Mouse (Mus musculus) forebrain, embryonic 13.5 days (tissue): ENCODE results near the gene Stx8. TPM values are rescaled to one million over a fixed set of nuclear protein-coding genes. Genes with fewer than 3 reads are reported as not detected.

ENCODE experiments used
- ATAC-seq: fragments of 200-750 bp; cut with Nextera tagmentation; 2 replicates; pipeline ENCODE4 v1.8.0; 2017
- H3K27ac ChIP-seq: fragments of 300-500 bp; sonication (generic); 2 replicates; pipeline ENCODE4 v1.5.1; 2015; ENCODE audit warnings: inconsistent platforms, mild to moderate bottlenecking, moderate library complexity
- H3K27me3 ChIP-seq: fragments of 300-500 bp; sonication (generic); 2 replicates; pipeline ENCODE4 v1.6.1; 2015; ENCODE audit warnings: mild to moderate bottlenecking, inconsistent platforms
- H3K36me3 ChIP-seq: fragments of 300-500 bp; sonication (generic); 2 replicates; pipeline ENCODE4 v1.6.1; 2015; ENCODE audit warnings: mild to moderate bottlenecking, inconsistent platforms; ENCODE audit not compliant: poor library complexity, severe bottlenecking
- H3K4me1 ChIP-seq: fragments of 300-500 bp; sonication (generic); 2 replicates; pipeline ENCODE4 v1.6.1; 2015; ENCODE audit warnings: inconsistent platforms
- H3K4me2 ChIP-seq: fragments of 300-500 bp; sonication (generic); 2 replicates; pipeline ENCODE4 v1.6.1; 2015; ENCODE audit warnings: inconsistent platforms, mild to moderate bottlenecking, moderate library complexity
- H3K4me3 ChIP-seq: fragments of 300-500 bp; sonication (generic); 2 replicates; pipeline ENCODE4 v1.5.1; 2015; ENCODE audit warnings: mild to moderate bottlenecking, inconsistent platforms
- H3K9ac ChIP-seq: fragments of 300-500 bp; sonication (generic); 2 replicates; pipeline ENCODE4 v1.6.1; 2015; ENCODE audit warnings: mild to moderate bottlenecking, inconsistent platforms
- H3K9me3 ChIP-seq: fragments of 300-500 bp; sonication (generic); replicated peaks from 2 replicates; pipeline ENCODE4 v1.6.1; 2016; ENCODE audit warnings: inconsistent platforms
- WGBS: fragments of 180-500 bp; shearing (Covaris S2); methylation state at CpG from one replicate; pipeline ENCODE4 v1.1.7; 2015; 5-methylcytosine and 5-hydroxymethylcytosine counted together
- polyA plus RNA-seq: library from polyadenylated mRNA; unstranded; fragments of >200 nt; fragmentation: Nextera tagmentation; extraction: Ambion mirVana; gene quantifications from 2 replicates; pipeline ENCODE4 v1.2.1, GENCODE M21; 2015

Stx8 gene
- polyA plus RNA-seq, 1 experiment from 2014 or later: 66.0 TPM

DNA sequence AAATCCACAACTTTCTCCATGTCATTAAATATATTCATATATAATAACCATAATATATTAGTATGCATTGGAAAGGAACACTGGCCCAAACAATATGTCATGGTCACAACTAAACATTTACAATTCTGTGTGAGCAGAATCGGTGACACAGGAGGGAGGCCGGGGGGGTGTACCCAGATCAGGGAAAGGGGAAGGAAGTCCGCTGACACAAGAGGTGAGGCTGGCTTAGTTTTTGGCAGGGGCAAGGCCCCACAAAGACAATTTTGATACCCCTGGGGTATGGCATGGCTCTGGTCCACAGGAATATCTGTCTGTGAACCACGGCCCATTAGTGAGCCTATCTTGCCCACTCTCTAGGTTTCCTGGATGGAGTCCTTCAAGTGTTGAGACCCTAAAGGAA is 243.5 kb downstream of the Stx8 start:
- no peaks in the 10 kb centered on the region for H3K9me3 ChIP-seq
- ATAC-seq: no peak
- 94% methylated on average over 4 of the region's 4 CpGs for WGBS
- no peaks in the 10 kb centered on the region for H3K27me3 ChIP-seq
- H3K4me3 ChIP-seq: no peak overlapping the region
- H3K36me3 ChIP-seq: peaks cover 5% of the 10 kb centered on the region; the same call in 1 of the 2 replicates
- no peak overlapping the region for H3K27ac ChIP-seq
- H3K4me1 ChIP-seq: peaks cover 12% of the 10 kb centered on the region
- H3K9ac ChIP-seq: no peak overlapping the region
- H3K4me2 ChIP-seq: no peak overlapping the region

DNA sequence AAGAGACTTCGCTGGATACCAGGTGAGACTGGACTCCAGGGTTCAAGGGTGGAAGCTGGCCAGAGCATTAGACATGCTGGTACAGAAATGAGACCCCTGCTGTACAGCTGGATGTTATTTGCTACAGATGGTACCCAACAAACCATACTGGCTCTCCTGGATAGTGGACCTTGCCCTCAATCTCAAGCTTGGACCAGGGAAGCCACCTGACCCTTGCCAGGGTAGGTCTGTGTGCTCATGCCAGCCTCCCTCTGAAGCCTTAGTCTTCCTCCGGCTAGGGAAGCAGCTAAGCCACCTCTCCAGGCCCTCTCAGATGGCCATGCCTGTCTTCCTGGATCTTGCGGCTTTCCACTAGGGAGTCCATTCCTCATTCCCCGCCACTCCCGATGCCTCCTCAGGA is 244.7 kb downstream of the Stx8 start:
- no peaks in the 10 kb centered on the region for H3K27me3 ChIP-seq
- peaks cover 5% of the 10 kb centered on the region; the same call in 1 of the 2 replicates for H3K36me3 ChIP-seq
- no peak overlapping the region for H3K4me2 ChIP-seq
- no peaks in the 10 kb centered on the region for H3K9me3 ChIP-seq
- WGBS: 89% methylated on average over 5 of the region's 5 CpGs
- no peak overlapping the region for H3K9ac ChIP-seq
- no peak overlapping the region for H3K4me3 ChIP-seq
- H3K4me1 ChIP-seq: peaks cover 24% of the 10 kb centered on the region
- no peak overlapping the region for H3K27ac ChIP-seq
- ATAC-seq: no peak

DNA sequence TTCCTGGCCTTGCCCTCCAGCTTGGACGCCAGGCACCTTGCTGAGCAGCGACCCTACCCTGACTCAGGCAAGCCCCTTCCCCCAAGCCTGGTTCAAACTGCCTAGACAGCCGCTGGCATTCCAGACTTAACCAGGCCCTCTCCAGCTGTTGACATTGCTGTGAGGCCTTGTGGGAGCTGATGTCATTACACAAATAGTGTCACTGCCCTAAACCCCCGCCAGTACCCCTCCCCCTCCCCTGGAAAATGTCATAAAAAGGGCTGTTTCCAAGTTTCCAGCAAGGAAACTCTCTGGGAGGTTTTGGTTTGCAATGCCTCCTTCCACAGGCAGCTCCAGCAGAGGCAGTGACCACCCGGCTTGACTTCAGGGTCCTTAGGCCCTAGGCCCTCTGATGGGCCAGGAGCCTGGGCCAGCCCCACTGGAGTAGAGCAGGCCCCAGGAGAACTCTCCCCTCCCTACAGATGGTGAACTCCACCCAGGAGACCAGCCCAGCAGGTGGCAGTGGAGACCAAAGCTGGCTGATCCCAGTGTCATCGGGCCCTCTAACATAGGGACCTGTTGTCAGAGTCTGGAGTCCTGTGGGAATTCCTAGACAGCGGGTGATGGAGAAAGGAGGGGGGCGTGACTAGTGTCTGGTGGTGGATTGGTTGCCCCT is 246.1 kb downstream of the Stx8 start:
- Histone ChIP-seq H3K4me2 (no peak overlapping the region), H3K27ac (no peak overlapping the region), H3K4me3 (no peak overlapping the region), H3K27me3 (no peaks in the 10 kb centered on the region), H3K9ac (no peak overlapping the region), H3K4me1 (peaks cover 38% of the 10 kb centered on the region), H3K36me3 (peaks cover 5% of the 10 kb centered on the region; the same call in 1 of the 2 replicates), H3K9me3 (no peaks in the 10 kb centered on the region)
- 69% methylated on average over 8 of the region's 8 CpGs for WGBS
- ATAC-seq: no peak

DNA sequence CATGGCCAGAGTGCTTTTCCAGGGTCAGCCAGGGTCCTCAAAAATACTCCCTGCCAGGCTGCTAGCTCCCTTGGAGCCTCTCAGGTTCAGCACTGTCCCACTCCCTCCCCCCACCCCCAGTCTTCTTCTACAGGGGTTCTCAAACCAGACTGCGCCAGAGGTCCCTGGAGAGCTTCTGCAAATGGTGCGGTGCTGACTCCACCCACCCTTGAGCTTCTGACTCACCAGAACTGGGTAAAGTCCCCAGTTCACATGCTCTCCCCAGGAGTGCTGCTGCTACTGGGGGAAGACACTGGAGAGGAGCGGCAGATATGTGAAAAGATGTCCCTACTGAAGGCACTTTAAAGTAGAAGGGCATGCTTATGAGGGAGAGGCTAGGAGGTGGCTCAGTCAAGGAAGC is 247.9 kb downstream of the Stx8 start:
- H3K9ac ChIP-seq: no peak overlapping the region
- no peaks in the 10 kb centered on the region for H3K9me3 ChIP-seq
- 90% methylated on average over 3 of the region's 3 CpGs for WGBS
- H3K4me3 ChIP-seq: no peak overlapping the region
- ATAC-seq: no peak
- no peak overlapping the region for H3K4me2 ChIP-seq
- H3K4me1 ChIP-seq: peaks cover 32% of the 10 kb centered on the region
- H3K27me3 ChIP-seq: no peaks in the 10 kb centered on the region
- peaks cover 5% of the 10 kb centered on the region; the same call in 1 of the 2 replicates for H3K36me3 ChIP-seq
- H3K27ac ChIP-seq: no peak overlapping the region

DNA sequence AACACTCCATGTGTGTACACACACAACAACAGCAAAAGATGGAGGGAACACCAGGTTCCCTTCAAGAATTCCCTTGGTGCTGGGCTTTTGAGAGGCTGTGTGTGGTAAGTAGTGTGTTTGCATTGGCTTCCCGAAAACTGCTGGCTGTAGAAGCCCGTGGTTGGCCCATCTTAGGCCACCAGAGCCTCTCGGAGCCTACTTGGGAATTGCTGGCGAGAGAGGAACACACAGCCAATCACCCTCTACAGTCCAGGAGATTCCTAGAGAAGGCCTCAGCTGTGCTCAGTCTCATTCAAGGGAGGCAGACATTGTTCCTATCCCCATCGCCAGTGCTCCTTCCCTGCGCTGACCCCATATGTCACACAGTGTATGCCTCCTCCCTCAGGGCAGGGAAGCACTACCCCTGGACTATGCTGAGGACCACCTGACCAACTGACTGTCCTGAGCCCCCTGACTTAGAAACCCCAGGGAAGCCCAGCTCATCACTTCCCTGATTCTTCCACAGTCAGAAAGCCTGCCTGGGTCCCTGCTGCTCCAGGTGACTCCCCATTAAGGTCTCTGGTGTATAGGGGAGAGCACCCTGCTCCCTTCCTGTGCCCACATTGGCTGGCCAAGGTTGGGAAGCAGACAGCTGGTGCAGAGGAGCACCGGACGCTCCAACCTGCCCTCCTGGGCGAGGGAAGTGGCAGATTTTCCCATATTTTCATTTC is 248.7 kb downstream of the Stx8 start:
- Histone ChIP-seq H3K27ac (peak overlapping the region; percentile 84), H3K36me3 (peaks cover 5% of the 10 kb centered on the region; the same call in 1 of the 2 replicates), H3K9ac (no peak overlapping the region), H3K4me2 (peak overlapping the region; percentile 28; the same call in 1 of the 2 replicates), H3K4me3 (no peak overlapping the region), H3K9me3 (no peaks in the 10 kb centered on the region), H3K4me1 (peaks cover 31% of the 10 kb centered on the region), H3K27me3 (no peaks in the 10 kb centered on the region)
- 45% methylated on average over 9 of the region's 9 CpGs for WGBS
- ATAC-seq: peak; percentile 22

DNA sequence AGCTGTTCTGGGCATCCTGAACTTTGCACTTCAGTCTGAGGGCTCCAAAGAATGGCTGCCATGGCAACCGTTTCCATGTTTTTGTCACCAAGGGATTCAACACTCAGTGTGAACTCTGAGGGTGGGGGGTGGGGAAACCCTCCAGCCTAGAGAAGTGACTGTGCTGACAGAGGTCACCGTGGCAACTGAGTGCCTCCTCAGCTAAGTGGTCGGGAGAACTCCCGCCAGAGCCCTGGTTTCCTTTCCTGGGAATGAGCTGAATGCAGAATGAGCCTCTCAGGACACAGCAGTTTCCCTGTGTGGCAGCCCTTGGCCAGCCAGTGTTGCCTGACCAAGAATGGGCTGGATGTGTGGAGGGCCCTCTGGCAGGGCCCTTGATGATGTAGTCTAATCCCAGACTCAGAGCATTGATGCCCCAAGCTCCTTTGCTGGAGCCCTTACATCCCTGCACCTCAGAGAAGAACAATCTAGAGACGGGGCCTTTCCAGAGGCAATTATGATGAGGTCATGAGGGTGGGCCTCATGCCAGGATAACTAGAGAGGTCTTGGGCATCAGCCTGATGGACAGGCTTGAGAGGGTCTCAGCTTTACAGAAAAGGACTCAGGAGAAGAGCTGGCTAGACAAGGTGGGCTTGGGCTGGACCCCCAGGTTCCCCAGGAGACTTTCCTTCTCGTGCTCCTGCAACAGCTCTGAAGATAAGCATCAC is 249.4 kb downstream of the Stx8 start:
- peaks cover 5% of the 10 kb centered on the region; the same call in 1 of the 2 replicates for H3K36me3 ChIP-seq
- H3K27me3 ChIP-seq: no peaks in the 10 kb centered on the region
- peak overlapping the region; percentile 84 for H3K27ac ChIP-seq
- H3K9ac ChIP-seq: 0 out of 2 replicates have a peak overlapping the region, but pooled peaks have one; percentile 8
- H3K4me1 ChIP-seq: peaks cover 31% of the 10 kb centered on the region
- ATAC-seq: peak; percentile 72
- H3K9me3 ChIP-seq: no peaks in the 10 kb centered on the region
- no peak overlapping the region for H3K4me3 ChIP-seq
- 11% methylated on average over 6 of the region's 6 CpGs for WGBS
- peak overlapping the region; percentile 28; the same call in 1 of the 2 replicates for H3K4me2 ChIP-seq

DNA sequence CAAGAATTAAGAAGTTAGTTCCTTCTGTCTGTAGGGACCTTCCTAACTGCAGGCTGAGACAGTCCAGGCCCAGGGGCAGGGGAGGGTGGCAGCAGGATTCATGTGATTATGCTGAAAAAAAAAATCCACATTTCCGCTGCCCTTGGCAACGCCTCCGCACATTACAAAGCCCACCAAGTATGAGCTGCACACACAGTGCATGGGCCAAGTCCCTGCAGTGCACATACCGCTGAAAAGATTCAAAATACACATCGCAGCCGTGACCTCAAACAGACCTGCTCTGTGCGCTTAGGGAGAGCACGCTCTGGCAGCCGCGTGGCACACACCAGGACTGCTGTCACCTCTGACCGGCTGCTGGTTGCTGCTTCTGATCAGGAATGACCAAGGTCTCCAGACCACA is 250.0 kb downstream of the Stx8 start:
- H3K27me3 ChIP-seq: no peaks in the 10 kb centered on the region
- H3K4me2 ChIP-seq: no peak overlapping the region
- no peak overlapping the region for H3K9ac ChIP-seq
- WGBS: 62% methylated on average over 11 of the region's 11 CpGs
- peak; percentile 46; the same call in 1 of the 2 replicates for ATAC-seq
- H3K36me3 ChIP-seq: 0 out of 2 replicates have a peak, but pooled peaks cover 5% of the 10 kb centered on the region
- H3K4me3 ChIP-seq: no peak overlapping the region
- peak overlapping the region; percentile 84 for H3K27ac ChIP-seq
- H3K9me3 ChIP-seq: no peaks in the 10 kb centered on the region
- H3K4me1 ChIP-seq: peaks cover 31% of the 10 kb centered on the region

DNA sequence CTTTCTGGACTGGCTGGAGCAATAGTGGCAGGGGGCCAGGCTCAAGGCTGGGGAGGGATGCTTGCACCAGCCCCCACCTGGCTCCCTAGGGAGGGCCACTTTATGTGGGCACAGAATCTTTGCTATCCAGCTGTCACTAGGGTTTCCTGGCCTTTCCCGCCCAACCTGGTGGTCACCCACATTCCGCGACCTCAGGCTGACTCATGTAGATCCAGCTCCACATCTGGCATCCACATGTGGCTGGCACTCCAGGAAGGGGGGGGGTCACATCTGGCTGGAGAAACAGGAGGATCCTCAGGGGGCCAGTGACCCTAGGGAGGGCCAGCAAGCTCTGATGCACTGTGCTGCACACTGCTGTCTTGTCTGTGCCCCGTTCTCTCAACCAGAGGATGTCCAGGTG is 254.7 kb downstream of the Stx8 start:
- Histone ChIP-seq H3K36me3 (no peaks in the 10 kb centered on the region), H3K4me1 (peaks cover 21% of the 10 kb centered on the region), H3K27ac (no peak overlapping the region), H3K27me3 (0 out of 2 replicates have a peak, but pooled peaks cover 2% of the 10 kb centered on the region), H3K4me2 (no peak overlapping the region), H3K9ac (no peak overlapping the region), H3K9me3 (no peaks in the 10 kb centered on the region), H3K4me3 (no peak overlapping the region)
- no peak for ATAC-seq
- WGBS: 85% methylated on average over 4 of the region's 4 CpGs

DNA sequence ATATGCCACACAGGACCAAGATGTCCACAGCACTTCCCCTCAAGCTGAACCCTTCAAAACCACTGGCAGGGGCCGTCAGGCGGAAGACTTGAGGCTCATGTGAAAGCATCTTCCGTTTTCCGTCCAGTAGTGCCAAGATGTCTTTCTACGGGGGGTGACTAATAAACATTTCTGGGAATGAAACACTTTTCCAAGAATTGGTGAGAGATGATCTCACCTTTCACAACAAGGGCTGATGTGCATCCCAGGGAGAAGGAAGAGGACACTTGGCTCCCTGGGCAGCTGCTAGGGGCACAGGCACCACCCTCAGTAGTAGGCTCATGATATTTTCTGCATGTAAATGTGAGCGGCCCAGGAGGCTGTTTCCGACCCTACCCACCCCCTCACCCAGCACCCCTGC is 256.2 kb downstream of the Stx8 start:
- Histone ChIP-seq H3K4me3 (no peak overlapping the region), H3K9me3 (no peaks in the 10 kb centered on the region), H3K36me3 (no peaks in the 10 kb centered on the region), H3K4me1 (peaks cover 17% of the 10 kb centered on the region; the same call in 1 of the 2 replicates), H3K4me2 (no peak overlapping the region), H3K27ac (no peak overlapping the region), H3K9ac (no peak overlapping the region), H3K27me3 (0 out of 2 replicates have a peak, but pooled peaks cover 2% of the 10 kb centered on the region)
- 94% methylated on average over 7 of the region's 7 CpGs for WGBS
- ATAC-seq: no peak

DNA sequence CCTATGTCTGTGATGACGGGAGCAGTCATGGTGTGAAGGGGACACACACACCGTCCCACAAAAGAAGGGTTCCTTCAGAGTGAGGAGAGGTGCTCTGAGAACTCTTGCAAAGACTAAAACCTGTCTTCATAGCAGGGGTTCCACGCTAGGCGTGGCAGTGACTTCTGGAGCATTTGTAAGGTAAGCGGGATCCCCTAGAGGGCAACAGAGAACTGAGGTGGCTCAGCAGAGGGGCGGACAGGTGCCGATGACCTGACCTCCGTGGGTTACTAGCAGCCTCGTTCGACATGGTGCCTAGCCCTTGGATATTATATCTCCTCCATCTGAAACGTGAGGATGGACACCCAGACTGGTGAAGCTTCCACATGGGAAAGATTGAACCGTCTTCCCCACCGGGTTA is 257.1 kb downstream of the Stx8 start:
- ATAC-seq: no peak

DNA sequence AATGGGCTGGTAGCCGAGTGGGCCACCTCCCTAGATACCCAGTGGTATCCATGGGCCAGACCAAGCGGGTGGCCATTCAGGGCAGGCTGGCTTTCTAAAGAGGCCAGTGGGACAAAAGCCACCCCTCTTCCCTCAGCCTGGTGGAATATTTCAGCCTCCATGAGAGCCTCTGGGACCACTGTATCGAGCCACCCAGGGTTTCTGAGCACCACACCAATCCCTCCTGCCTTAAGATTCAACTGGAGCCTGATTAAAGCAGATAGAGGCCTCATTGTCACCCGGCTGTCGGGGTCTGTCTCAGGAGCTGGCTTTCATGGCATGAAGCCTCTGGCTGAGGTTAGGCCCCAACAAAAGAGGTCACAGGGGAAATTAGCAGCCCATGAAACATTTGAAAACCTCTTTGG is 260.7 kb downstream of the Stx8 start:
- Histone ChIP-seq H3K4me2 (no peak overlapping the region), H3K4me1 (peaks cover 27% of the 10 kb centered on the region), H3K4me3 (no peak overlapping the region), H3K27me3 (no peaks in the 10 kb centered on the region), H3K27ac (no peak overlapping the region), H3K9ac (no peak overlapping the region), H3K9me3 (0 out of 2 replicates have a peak, but pooled peaks cover 3% of the 10 kb centered on the region), H3K36me3 (no peaks in the 10 kb centered on the region)
- ATAC-seq: no peak
- WGBS: 12% methylated on average over 5 of the region's 5 CpGs

More for the DNA sequence above, 257.1 kb downstream of the Stx8 start:
- Histone ChIP-seq H3K9me3 (no peaks in the 10 kb centered on the region), H3K4me2 (no peak overlapping the region), H3K27ac (no peak overlapping the region), H3K36me3 (no peaks in the 10 kb centered on the region), H3K27me3 (0 out of 2 replicates have a peak, but pooled peaks cover 2% of the 10 kb centered on the region), H3K4me3 (no peak overlapping the region), H3K4me1 (peaks cover 18% of the 10 kb centered on the region; the same call in 1 of the 2 replicates), H3K9ac (no peak overlapping the region)
- WGBS: 76% methylated on average over 13 of the region's 13 CpGs

DNA sequence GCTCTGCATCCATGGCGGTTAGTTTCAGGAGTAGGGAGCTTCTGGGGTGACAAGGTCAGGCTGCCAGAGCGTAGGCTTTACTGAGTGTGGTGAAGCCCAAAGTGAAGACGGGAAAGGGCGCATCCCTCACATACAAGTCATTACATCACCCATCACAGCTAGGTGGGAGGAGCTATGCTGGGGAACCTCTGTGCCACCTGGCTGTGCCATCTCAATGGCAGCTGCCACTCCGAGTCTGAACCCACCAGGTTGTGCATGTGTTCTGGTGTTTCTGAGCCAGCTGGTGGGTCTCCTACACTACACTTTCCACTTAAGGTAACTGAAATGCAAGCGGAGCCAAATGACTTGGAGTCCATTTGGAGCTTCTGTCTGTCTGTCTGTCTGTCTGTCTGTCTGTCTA is 261.8 kb downstream of the Stx8 start:
- 88% methylated on average over 6 of the region's 6 CpGs for whole genome bisulfite sequencing
- no peak overlapping the region for H3K27ac ChIP-seq
- peaks cover 27% of the 10 kb centered on the region for H3K4me1 ChIP-seq
- no peak overlapping the region for H3K4me2 ChIP-seq
- no peak overlapping the region for H3K9ac ChIP-seq
- 0 out of 2 replicates have a peak, but pooled peaks cover 4% of the 10 kb centered on the region for H3K9me3 ChIP-seq
- ATAC-seq: no peak
- no peaks in the 10 kb centered on the region for H3K36me3 ChIP-seq
- no peaks in the 10 kb centered on the region for H3K27me3 ChIP-seq
- no peak overlapping the region for H3K4me3 ChIP-seq
